Mouse (Mus musculus) small intestine, adult 2 months (tissue): ENCODE measurements around the gene Tmem236. TPM values are rescaled to one million over a fixed set of nuclear protein-coding genes. Genes with fewer than 3 reads are reported as not detected.

Source experiments
- H3K27ac ChIP-seq: fragments of 200-500 bp; 2 replicates; pipeline ENCODE4 v1.5.1; 2012; ENCODE audit warnings: low read depth, low read length, control low read depth, inconsistent platforms; ENCODE audit not compliant: insufficient read depth
- H3K27me3 ChIP-seq: fragments of 200-500 bp; 2 replicates; pipeline ENCODE4 v1.6.1; 2012; ENCODE audit warnings: mild to moderate bottlenecking, moderate library complexity, low read length, inconsistent platforms; ENCODE audit not compliant: control insufficient read depth, insufficient read depth
- H3K36me3 ChIP-seq: fragments of 200-500 bp; 2 replicates; pipeline ENCODE4 v1.6.1; 2012; ENCODE audit warnings: mild to moderate bottlenecking, low read length, control low read depth, inconsistent platforms; ENCODE audit not compliant: control insufficient read depth, insufficient read depth
- H3K4me1 ChIP-seq: fragments of 200-500 bp; 2 replicates; pipeline ENCODE4 v1.6.1; 2012; ENCODE audit warnings: low read length, inconsistent platforms, mixed read lengths; ENCODE audit not compliant: control insufficient read depth, insufficient read depth, insufficient read length
- H3K4me3 ChIP-seq: fragments of 200-500 bp; 2 replicates; pipeline ENCODE4 v1.5.1; 2012; ENCODE audit warnings: low read depth, mild to moderate bottlenecking, control low read depth, inconsistent platforms, low read length, moderate library complexity
- CTCF ChIP-seq: fragments of 200-500 bp; IDR thresholded peaks from 2 replicates; pipeline ENCODE4 v1.5.1; 2012; ENCODE audit warnings: low read depth, mild to moderate bottlenecking, control low read depth, inconsistent platforms, low read length, moderate library complexity, mixed read lengths; ENCODE audit not compliant: insufficient replicate concordance, insufficient read length; ENCODE audit errors: extremely low read depth
- POLR2A ChIP-seq: fragments of 200-500 bp; IDR thresholded peaks from 2 replicates; pipeline ENCODE4 v1.6.1; 2012; ENCODE audit warnings: low read depth, mild to moderate bottlenecking, control low read depth, inconsistent platforms, low read length, moderate library complexity
- WGBS: fragments of 180-500 bp; shearing (Covaris S2); methylation state at CpG from one replicate; pipeline ENCODE4 v1.1.7; 2018; 5-methylcytosine and 5-hydroxymethylcytosine counted together
- polyA plus RNA-seq: library from polyadenylated mRNA; depleted of rRNA; stranded (reverse); fragments of >200 nt; gene quantifications from 2 replicates; pipeline ENCODE4 v1.2.3, GENCODE M21; 2012

Tmem236 gene
- polyA plus RNA-seq, 1 experiment = 36.8 TPM

DNA sequence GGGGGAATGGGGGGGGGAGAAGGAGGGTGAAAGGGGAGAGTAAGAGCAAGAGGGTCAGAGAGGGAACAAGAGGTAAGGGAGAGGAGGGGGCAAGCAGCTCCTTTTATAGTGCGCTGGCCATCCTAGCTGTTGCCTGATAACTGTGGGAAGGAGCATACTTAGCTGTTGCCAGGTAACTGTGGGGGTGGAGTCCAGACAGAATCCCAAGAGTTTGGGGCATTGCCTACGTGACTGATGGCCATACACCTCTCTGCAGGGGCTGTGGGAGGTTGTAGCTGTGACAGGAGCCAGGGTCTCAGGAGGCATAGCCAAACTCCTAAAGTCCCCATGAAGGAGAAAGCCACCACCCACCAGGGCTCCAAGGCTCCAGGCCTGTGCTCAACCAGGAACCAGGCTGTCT, 34.3 kb upstream of the Tmem236 start:
- H3K27me3 ChIP-seq = no peaks in the 10 kb centered on the region
- peaks cover 3% of the 10 kb centered on the region; the same call in 1 of the 2 replicates for H3K4me1 ChIP-seq
- H3K36me3 ChIP-seq = peaks cover 37% of the 10 kb centered on the region
- H3K4me3 ChIP-seq = no peak overlapping the region
- WGBS = 77% methylated on average over 2 of the region's 2 CpGs
- TF ChIP-seq POLR2A (no peak), CTCF (no peak)
- H3K27ac ChIP-seq = no peak overlapping the region

DNA sequence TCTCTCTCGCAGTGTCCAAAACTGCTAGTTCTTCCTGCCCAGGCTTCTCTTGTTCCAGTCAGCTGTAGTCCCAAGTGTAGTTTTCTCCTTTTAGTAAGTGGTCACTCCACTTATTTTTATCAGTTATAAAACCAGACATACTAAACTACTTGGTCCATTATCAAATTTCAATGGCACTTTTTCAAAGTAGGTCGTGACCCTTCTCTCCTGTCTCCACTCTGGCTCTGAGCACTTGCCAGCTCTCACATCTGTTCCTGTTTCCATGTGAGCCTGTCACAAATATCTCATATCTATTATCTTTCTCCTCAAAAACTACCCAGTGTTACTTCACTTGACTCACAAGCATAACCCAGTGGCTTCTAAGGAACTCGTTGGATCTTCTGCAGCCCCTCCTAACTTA, 29.0 kb upstream of the Tmem236 start:
- whole genome bisulfite sequencing = 71% methylated on average over 3 of the region's 3 CpGs
- TF ChIP-seq CTCF = no peak
- TF ChIP-seq POLR2A = no peak
- Histone ChIP-seq H3K4me1 (no peaks in the 10 kb centered on the region), H3K27me3 (no peaks in the 10 kb centered on the region; the same call in 1 of the 2 replicates), H3K36me3 (peaks cover 30% of the 10 kb centered on the region), H3K27ac (no peak overlapping the region), H3K4me3 (no peak overlapping the region)

- no peak overlapping the region for H3K27ac ChIP-seq
- no peaks in the 10 kb centered on the region for H3K4me1 ChIP-seq
- peaks cover 19% of the 10 kb centered on the region for H3K36me3 ChIP-seq
- H3K27me3 ChIP-seq = no peaks in the 10 kb centered on the region; the same call in 1 of the 2 replicates
- H3K4me3 ChIP-seq = no peak overlapping the region
- WGBS = 76% methylated on average over 2 of the region's 2 CpGs
- TF ChIP-seq POLR2A = no peak
- TF ChIP-seq CTCF = no peak
These were observed 27.4 kb upstream of the Tmem236 start for GRCm38 (mm10) chr2:14146913-14147312.

GRCm38 (mm10) chr2:14150829-14151228, 23.5 kb upstream of the Tmem236 start:
- Histone ChIP-seq H3K27ac (no peak overlapping the region), H3K36me3 (peaks cover 9% of the 10 kb centered on the region), H3K27me3 (no peaks in the 10 kb centered on the region; the same call in 1 of the 2 replicates), H3K4me1 (no peaks in the 10 kb centered on the region), H3K4me3 (no peak overlapping the region)
- TF ChIP-seq CTCF (no peak), POLR2A (no peak)
- WGBS = 89% methylated on average over 2 of the region's 2 CpGs

DNA sequence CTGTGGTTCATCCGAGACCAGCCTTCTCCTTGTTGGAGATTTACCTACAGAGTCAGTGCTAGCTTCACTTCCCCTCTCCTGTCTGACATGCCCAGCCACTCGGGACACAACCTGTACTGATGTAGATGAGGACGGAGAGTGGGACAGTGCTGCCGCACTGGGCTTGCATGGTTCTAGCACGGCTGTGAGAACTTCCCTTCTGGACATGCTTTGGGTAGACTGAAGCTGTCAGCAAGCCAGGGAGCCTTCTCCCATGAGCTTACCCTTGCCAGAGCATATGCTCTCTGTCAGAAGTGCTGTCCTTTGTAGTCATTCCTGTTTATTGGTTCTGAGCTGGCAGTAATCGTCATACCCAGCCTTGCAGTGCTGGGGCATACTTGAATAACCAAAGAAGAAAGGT, 22.5 kb upstream of the Tmem236 start:
- H3K4me3 ChIP-seq = no peak overlapping the region
- H3K27me3 ChIP-seq = no peaks in the 10 kb centered on the region; the same call in 1 of the 2 replicates
- 87% methylated on average over 6 of the region's 6 CpGs for WGBS
- peaks cover 4% of the 10 kb centered on the region for H3K36me3 ChIP-seq
- H3K27ac ChIP-seq = no peak overlapping the region
- no peaks in the 10 kb centered on the region for H3K4me1 ChIP-seq
- no peak for TF ChIP-seq POLR2A
- no peak for TF ChIP-seq CTCF

DNA sequence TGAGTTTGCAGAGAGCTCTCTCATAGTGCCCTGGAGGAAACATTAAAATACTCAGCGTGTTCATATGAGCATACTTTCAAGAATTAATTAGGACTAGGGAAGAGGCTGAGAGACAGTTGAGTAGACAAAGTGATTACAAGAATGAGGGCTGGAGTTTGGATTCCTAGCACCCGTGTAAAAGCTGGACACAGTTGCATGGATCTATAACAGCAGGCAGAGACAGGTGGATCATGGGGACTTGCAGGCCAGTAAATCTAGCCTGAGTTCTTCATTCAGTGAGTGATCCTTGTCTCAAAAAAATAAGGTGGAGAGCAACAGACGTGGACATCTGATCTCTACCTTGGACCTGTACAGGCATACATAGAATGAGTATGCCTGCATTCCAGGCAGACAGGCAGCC, 15.3 kb upstream of the Tmem236 start:
- Histone ChIP-seq H3K27me3 (no peaks in the 10 kb centered on the region), H3K4me1 (no peaks in the 10 kb centered on the region; the same call in 1 of the 2 replicates), H3K4me3 (no peak overlapping the region), H3K27ac (no peak overlapping the region), H3K36me3 (no peaks in the 10 kb centered on the region)
- no peak for TF ChIP-seq CTCF
- no peak for TF ChIP-seq POLR2A
- WGBS = 78% methylated on average over 3 of the region's 3 CpGs

- Histone ChIP-seq H3K27me3 (no peaks in the 10 kb centered on the region), H3K27ac (no peak overlapping the region), H3K36me3 (no peaks in the 10 kb centered on the region), H3K4me3 (no peak overlapping the region), H3K4me1 (no peaks in the 10 kb centered on the region; the same call in 1 of the 2 replicates)
- no peak for TF ChIP-seq CTCF
- no peak for TF ChIP-seq POLR2A
- 62% methylated on average over 2 of the region's 2 CpGs for WGBS
These were observed 14.6 kb upstream of the Tmem236 start for GRCm38 (mm10) chr2:14159756-14160155.
